Mouse (Mus musculus): ENCODE results near the gene Dnase2b. TPM values are rescaled to one million over a fixed set of nuclear protein-coding genes. Genes with fewer than 3 reads are reported as not detected.

Dnase2b gene
- total RNA-seq, 1 experiment from 2014 or later, result 0.64 TPM

GRCm38 (mm10) chr3:146617946-146618345 is 2.5 kb upstream of the Dnase2b start:
- ATAC-seq (replicated peaks; ENCODE audit: low read depth, poor library complexity, severe bottlenecking), result no peak

- ATAC-seq (replicated peaks; ENCODE audit: low read depth, poor library complexity, severe bottlenecking), result peak; percentile 85
Observed at GRCm38 (mm10) chr3:146616533-146617283, 1.3 kb upstream of the Dnase2b start.

- ATAC-seq (replicated peaks; ENCODE audit: low read depth, poor library complexity, severe bottlenecking), result no peak
Observed at GRCm38 (mm10) chr3:146611821-146612220, 3.6 kb downstream of the Dnase2b start.

GRCm38 (mm10) chr3:146611261-146611660 is 4.1 kb downstream of the Dnase2b start:
- ATAC-seq (replicated peaks; ENCODE audit: low read depth, poor library complexity, severe bottlenecking), result no peak

- ATAC-seq (replicated peaks; ENCODE audit: low read depth, poor library complexity, severe bottlenecking), result no peak
Observed at GRCm38 (mm10) chr3:146610322-146610721, 5.1 kb downstream of the Dnase2b start.

- peak; percentile 40 for ATAC-seq (replicated peaks; ENCODE audit: low read depth, poor library complexity, severe bottlenecking)
Observed at GRCm38 (mm10) chr3:146607368-146607767, 8.0 kb downstream of the Dnase2b start.

GRCm38 (mm10) chr3:146604647-146605046 is 10.7 kb downstream of the Dnase2b start:
- ATAC-seq (replicated peaks; ENCODE audit: low read depth, poor library complexity, severe bottlenecking), result no peak

GRCm38 (mm10) chr3:146602531-146602930 is 12.9 kb downstream of the Dnase2b start:
- ATAC-seq (replicated peaks; ENCODE audit: low read depth, poor library complexity, severe bottlenecking), result no peak

- ATAC-seq (replicated peaks; ENCODE audit: low read depth, poor library complexity, severe bottlenecking), result peak; percentile 52; the same call in 1 of the 2 replicates
Observed at GRCm38 (mm10) chr3:146601205-146601604, 14.2 kb downstream of the Dnase2b start.

GRCm38 (mm10) chr3:146599198-146599900 is 16.0 kb downstream of the Dnase2b start:
- ATAC-seq (replicated peaks; ENCODE audit: low read depth, poor library complexity, severe bottlenecking), result no peak

- no peak for ATAC-seq (replicated peaks; ENCODE audit: low read depth, poor library complexity, severe bottlenecking)
Observed at GRCm38 (mm10) chr3:146598411-146598810, 17.0 kb downstream of the Dnase2b start.

- no peak for ATAC-seq (replicated peaks; ENCODE audit: low read depth, poor library complexity, severe bottlenecking)
Observed at GRCm38 (mm10) chr3:146596864-146597263, 18.5 kb downstream of the Dnase2b start.

GRCm38 (mm10) chr3:146596387-146596786 is 19.0 kb downstream of the Dnase2b start:
- no peak for ATAC-seq (replicated peaks; ENCODE audit: low read depth, poor library complexity, severe bottlenecking)

GRCm38 (mm10) chr3:146595440-146595839 is 20.0 kb downstream of the Dnase2b start:
- no peak for ATAC-seq (replicated peaks; ENCODE audit: low read depth, poor library complexity, severe bottlenecking)

GRCm38 (mm10) chr3:146591601-146592000 is 23.8 kb downstream of the Dnase2b start:
- ATAC-seq (replicated peaks; ENCODE audit: low read depth, poor library complexity, severe bottlenecking), result no peak

GRCm38 (mm10) chr3:146591159-146591558 is 24.2 kb downstream of the Dnase2b start:
- ATAC-seq (replicated peaks; ENCODE audit: low read depth, poor library complexity, severe bottlenecking), result no peak

- ATAC-seq (replicated peaks; ENCODE audit: low read depth, poor library complexity, severe bottlenecking), result no peak
Observed at GRCm38 (mm10) chr3:146589523-146589922, 25.9 kb downstream of the Dnase2b start.

- ATAC-seq (replicated peaks; ENCODE audit: low read depth, poor library complexity, severe bottlenecking), result no peak
Observed at GRCm38 (mm10) chr3:146586616-146587015, 28.8 kb downstream of the Dnase2b start.

GRCm38 (mm10) chr3:146583908-146584307 is 31.5 kb downstream of the Dnase2b start:
- peak; percentile 78 for ATAC-seq (replicated peaks; ENCODE audit: low read depth, poor library complexity, severe bottlenecking)

- ATAC-seq (replicated peaks; ENCODE audit: low read depth, poor library complexity, severe bottlenecking), result peak; percentile 71
Observed at GRCm38 (mm10) chr3:146583478-146583877, 31.9 kb downstream of the Dnase2b start.

GRCm38 (mm10) chr3:146580039-146580729 is 35.2 kb downstream of the Dnase2b start:
- ATAC-seq (replicated peaks; ENCODE audit: low read depth, poor library complexity, severe bottlenecking), result no peak
